Comparison of ENCODE assay signal across 10 mouse cellular contexts in the genomic region with DNA sequence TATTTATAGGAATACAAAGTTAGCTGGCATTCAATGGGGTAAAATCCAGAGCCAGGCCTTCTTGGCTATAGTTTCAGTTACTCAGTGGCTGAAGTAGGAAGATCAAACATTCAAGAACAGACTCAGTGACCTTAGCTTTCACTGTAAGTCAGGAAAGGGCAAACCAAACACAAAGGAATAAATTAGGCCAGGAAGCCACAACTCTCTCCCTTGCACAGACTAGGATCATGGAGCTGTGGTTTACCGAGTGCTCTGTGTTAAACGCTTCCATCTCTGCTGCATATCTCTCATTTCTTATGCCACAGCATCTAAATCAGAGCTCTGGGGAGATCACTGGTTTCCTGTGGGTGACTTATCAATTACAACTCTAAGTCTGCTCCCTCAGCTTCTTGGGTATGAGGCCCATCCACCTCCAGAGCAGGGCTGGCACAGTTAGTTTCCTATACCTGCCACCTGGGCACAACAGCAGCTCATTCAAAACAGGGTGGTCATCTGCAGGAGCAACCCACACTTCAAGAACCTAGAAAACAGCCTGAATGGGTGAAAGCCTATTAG. TPM values are rescaled to one million over a fixed set of nuclear protein-coding genes. Genes with fewer than 3 reads are reported as not detected.
DNase-seq lines count a peak whose midpoint lies in the region; ATAC-seq and TF ChIP-seq lines count a peak whose summit lies in the region.
"Had no signal": no experiment of that assay in that cellular context is flagged by ENCODE, and none has a peak within 500 bp of the region (broad histone marks: within the 10 kb centered on the region; RNA-seq: fewer than 3 reads in every experiment).

No protein-coding gene starts in this region.

- H3K27me3 ChIP-seq in heart, embryonic 12.5 days (replicated peaks) = no peaks in the 10 kb centered on the region
- no peaks in the 10 kb centered on the region for H3K27me3 ChIP-seq in neural tube, embryonic 12.5 days (replicated peaks)
- no peaks in the 10 kb centered on the region for H3K27me3 ChIP-seq in limb, embryonic 14.5 days (ENCODE audit: control insufficient read depth, insufficient read depth, low read length)
- H3K27me3 ChIP-seq in thymus, adult 2 months (ENCODE audit: control insufficient read depth, insufficient read depth, low read length) = no peaks in the 10 kb centered on the region

- ATAC-seq in heart, embryonic 12.5 days (ENCODE audit: insufficient number of reproducible peaks, low FRiP score) = no peak
- ATAC-seq in neural tube, embryonic 12.5 days (ENCODE audit: low FRiP score, low read depth) = no peak
- no peak for ATAC-seq in limb, embryonic 14.5 days (ENCODE audit: low FRiP score, low read depth)

- no peak overlapping the region for H3K4me3 ChIP-seq in heart, embryonic 12.5 days
- no peak overlapping the region for H3K4me3 ChIP-seq in neural tube, embryonic 12.5 days
- H3K4me3 ChIP-seq in limb, embryonic 14.5 days (replicated peaks; ENCODE audit: low read length) = no peak overlapping the region
- H3K4me3 ChIP-seq in thymus, adult 2 months (ENCODE audit: control insufficient read depth, insufficient read depth, low read length) = no peak overlapping the region

- H3K4me2 ChIP-seq in heart, embryonic 12.5 days = no peak overlapping the region
- H3K4me2 ChIP-seq in neural tube, embryonic 12.5 days (replicated peaks) = no peak overlapping the region
- no peak overlapping the region for H3K4me2 ChIP-seq in limb, embryonic 14.5 days (replicated peaks; ENCODE audit: low read depth, low read length, severe bottlenecking)

- intact Hi-C loops in heart, postnatal 10 days (cut with DNase I) = no loop called here

- TF ChIP-seq POLR2A in limb, embryonic 14.5 days (IDR thresholded peaks at IDR 0.05; ENCODE audit: borderline replicate concordance, extremely low read depth, insufficient read depth, insufficient read length) = no peak
- TF ChIP-seq POLR2A in thymus, adult 2 months (IDR thresholded peaks at IDR 0.05; ENCODE audit: control insufficient read depth, extremely low read depth, insufficient read depth, low read length, poor library complexity) = no peak

- WGBS in heart, embryonic 12.5 days = 65% methylated on average over 2 of the region's 2 CpGs
- WGBS in neural tube, embryonic 12.5 days = 65% methylated on average over 2 of the region's 2 CpGs
- 65% methylated on average over 2 of the region's 2 CpGs for WGBS in limb, embryonic 14.5 days
- 45% methylated on average over 2 of the region's 2 CpGs for WGBS in thymus, adult 2 months

- H3K4me1 ChIP-seq in heart, embryonic 12.5 days (replicated peaks) = peaks cover 43% of the 10 kb centered on the region
- H3K4me1 ChIP-seq in neural tube, embryonic 12.5 days = peaks cover 21% of the 10 kb centered on the region
- 0 out of 2 replicates have a peak, but pooled peaks cover 7% of the 10 kb centered on the region for H3K4me1 ChIP-seq in limb, embryonic 14.5 days (ENCODE audit: control insufficient read depth, insufficient read depth, low read length)
- H3K4me1 ChIP-seq in thymus, adult 2 months (replicated peaks; ENCODE audit: control insufficient read depth, insufficient read depth, low read length) = no peaks in the 10 kb centered on the region

- no peak for DNase-seq in heart, postnatal 10 days
- no peak for DNase-seq in neural tube, embryonic 10.5 days (ENCODE audit: extremely low spot score, low spot score)
- DNase-seq in limb, embryonic 14.5 days (ENCODE audit: low spot score) = no peak
- DNase-seq in testis, postnatal 10 days (ENCODE audit: low spot score) = no peak
- DNase-seq in thymus, adult 2 months = no peak
- no peak for DNase-seq in left cerebral cortex, adult 9 months (ENCODE audit: low spot score in 2 of 2)
- DNase-seq: cerebellum, adult 11-12 months; layer of hippocampus, adult 9-11 months had no signal

- H3K9ac ChIP-seq in heart, embryonic 12.5 days = peak overlapping the region; percentile 15; the same call in 1 of the 2 replicates
- H3K9ac ChIP-seq in neural tube, embryonic 12.5 days = peak overlapping the region; percentile 5; the same call in 1 of the 2 replicates
- H3K9ac ChIP-seq in limb, embryonic 14.5 days (ENCODE audit: low read depth, low read length, severe bottlenecking) = no peak overlapping the region

- TF ChIP-seq CTCF in thymus, adult 2 months (IDR thresholded peaks at IDR 0.05; ENCODE audit: borderline replicate concordance, control insufficient read depth, extremely low read depth, insufficient read depth, low read length, poor library complexity) = no peak

- H3K36me3 ChIP-seq in heart, embryonic 12.5 days = 0 out of 2 replicates have a peak, but pooled peaks cover 2% of the 10 kb centered on the region
- H3K36me3 ChIP-seq in neural tube, embryonic 12.5 days = no peaks in the 10 kb centered on the region
- H3K36me3 ChIP-seq in limb, embryonic 14.5 days (ENCODE audit: control insufficient read depth, insufficient read depth, low read length) = peaks cover 2% of the 10 kb centered on the region; the same call in 1 of the 2 replicates
- no peaks in the 10 kb centered on the region for H3K36me3 ChIP-seq in thymus, adult 2 months (ENCODE audit: control insufficient read depth, insufficient read depth, low read length)

- no peaks in the 10 kb centered on the region for H3K9me3 ChIP-seq in heart, embryonic 12.5 days (replicated peaks)
- no peaks in the 10 kb centered on the region for H3K9me3 ChIP-seq in neural tube, embryonic 12.5 days
- no peaks in the 10 kb centered on the region for H3K9me3 ChIP-seq in limb, embryonic 14.5 days (ENCODE audit: control insufficient read depth, low read length)

- peak overlapping the region; percentile 89 for H3K27ac ChIP-seq in heart, embryonic 12.5 days (ENCODE audit: poor library complexity, severe bottlenecking)
- no peak overlapping the region for H3K27ac ChIP-seq in neural tube, embryonic 12.5 days
- H3K27ac ChIP-seq in limb, embryonic 14.5 days (replicated peaks; ENCODE audit: low read depth, low read length) = 0 out of 2 replicates have a peak overlapping the region, but pooled peaks have one; percentile 0
- no peak overlapping the region for H3K27ac ChIP-seq in thymus, adult 2 months (ENCODE audit: control insufficient read depth, insufficient read depth, low read length)

RNA-seq across cellular contexts. Expression of gene Naif1, which starts 12.6 kb away (rescaled TPM):
- 4.7 and 5.4 TPM in 2 replicates for polyA plus RNA-seq in heart, embryonic 12.5 days (2016; fragmentation: Nextera tagmentation; extraction: Ambion mirVana)
- 1 to 10 TPM; 3.2 to 4.4 TPM for total RNA-seq in heart, postnatal 10 days (2021)
- 5.7 and 6.0 TPM in 2 replicates for polyA plus RNA-seq in neural tube, embryonic 12.5 days (2016; fragmentation: Nextera tagmentation; extraction: Ambion mirVana)
- polyA plus RNA-seq in limb, embryonic 14.5 days (2012; rRNA removed) = 4.5 and 5.1 TPM in 2 replicates
- 4.2 and 5.4 TPM in 2 replicates for polyA plus RNA-seq in limb, embryonic 14.5 days (2014; fragmentation: Nextera tagmentation; extraction: Ambion mirVana)
- polyA plus RNA-seq in thymus, adult 2 months (2012; rRNA removed) = 8.8 and 9.2 TPM in 2 replicates

RNA-seq across cellular contexts. Expression of gene Slc25a25, which starts 13.6 kb away (rescaled TPM):
- 13.0 and 14.3 TPM in 2 replicates for polyA plus RNA-seq in heart, embryonic 12.5 days (2016; fragmentation: Nextera tagmentation; extraction: Ambion mirVana)
- 10 to 100 TPM; 10.1 to 13.5 TPM for total RNA-seq in heart, postnatal 10 days (2021)
- polyA plus RNA-seq in neural tube, embryonic 12.5 days (2016; fragmentation: Nextera tagmentation; extraction: Ambion mirVana) = 41.6 and 44.0 TPM in 2 replicates
- polyA plus RNA-seq in limb, embryonic 14.5 days (2012; rRNA removed) = 17.4 and 19.2 TPM in 2 replicates
- 12.7 and 15.1 TPM in 2 replicates for polyA plus RNA-seq in limb, embryonic 14.5 days (2014; fragmentation: Nextera tagmentation; extraction: Ambion mirVana)
- polyA plus RNA-seq in thymus, adult 2 months (2012; rRNA removed) = 25.3 and 29.3 TPM in 2 replicates

RNA-seq across cellular contexts. Expression of gene Ptges2, which starts 42.0 kb away (rescaled TPM):
- polyA plus RNA-seq in heart, embryonic 12.5 days (2016; fragmentation: Nextera tagmentation; extraction: Ambion mirVana) = 39.9 and 44.9 TPM in 2 replicates
- total RNA-seq in heart, postnatal 10 days (2021) = 10 to 100 TPM; 63.4 to 70.0 TPM
- 35.8 and 40.5 TPM in 2 replicates for polyA plus RNA-seq in neural tube, embryonic 12.5 days (2016; fragmentation: Nextera tagmentation; extraction: Ambion mirVana)
- 29.3 and 30.5 TPM in 2 replicates for polyA plus RNA-seq in limb, embryonic 14.5 days (2012; rRNA removed)
- polyA plus RNA-seq in limb, embryonic 14.5 days (2014; fragmentation: Nextera tagmentation; extraction: Ambion mirVana) = 26.5 and 30.3 TPM in 2 replicates
- polyA plus RNA-seq in thymus, adult 2 months (2012; rRNA removed) = 17.9 and 24.7 TPM in 2 replicates

RNA-seq across cellular contexts. Expression of gene Lcn2, which starts 49.6 kb away (rescaled TPM):
- polyA plus RNA-seq in heart, embryonic 12.5 days (2016; fragmentation: Nextera tagmentation; extraction: Ambion mirVana) = 0.14 and 0.38 TPM in 2 replicates
- total RNA-seq in heart, postnatal 10 days (2021) = 1 to 10 TPM; 4.2 to 7.1 TPM
- polyA plus RNA-seq in neural tube, embryonic 12.5 days (2016; fragmentation: Nextera tagmentation; extraction: Ambion mirVana) = 0.68 and 1.1 TPM in 2 replicates
- 1.3 and 2.4 TPM in 2 replicates for polyA plus RNA-seq in limb, embryonic 14.5 days (2012; rRNA removed)
- polyA plus RNA-seq in limb, embryonic 14.5 days (2014; fragmentation: Nextera tagmentation; extraction: Ambion mirVana) = 0.97 and 2.8 TPM in 2 replicates
- polyA plus RNA-seq in thymus, adult 2 months (2012; rRNA removed) = 23.8 and 27.3 TPM in 2 replicates

RNA-seq across cellular contexts. Expression of gene 1110008P14Rik, which starts 56.0 kb away (rescaled TPM):
- polyA plus RNA-seq in heart, embryonic 12.5 days (2016; fragmentation: Nextera tagmentation; extraction: Ambion mirVana) = 48.2 and 48.9 TPM in 2 replicates
- total RNA-seq in heart, postnatal 10 days (2021) = 10 to 100 TPM; 52.7 to 57.4 TPM
- polyA plus RNA-seq in neural tube, embryonic 12.5 days (2016; fragmentation: Nextera tagmentation; extraction: Ambion mirVana) = 86.4 and 87.9 TPM in 2 replicates
- polyA plus RNA-seq in limb, embryonic 14.5 days (2012; rRNA removed) = 51.3 and 76.1 TPM in 2 replicates
- polyA plus RNA-seq in limb, embryonic 14.5 days (2014; fragmentation: Nextera tagmentation; extraction: Ambion mirVana) = 55.3 and 66.9 TPM in 2 replicates
- 192 and 257 TPM in 2 replicates for polyA plus RNA-seq in thymus, adult 2 months (2012; rRNA removed)

Comparison
In these comparisons a context has a peak if more than half of its experiments do, and no peak if none do; other contexts are left out.
1. H3K27ac ChIP-seq: peak in heart, embryonic 12.5 days (single experiment) and limb, embryonic 14.5 days (single experiment); none in neural tube, embryonic 12.5 days (single experiment) and thymus, adult 2 months (single experiment).